Mouse (Mus musculus) CH12.LX (cell line): ENCODE measurements around the gene Ppp1r35. TPM values are rescaled to one million over a fixed set of nuclear protein-coding genes. Genes with fewer than 3 reads are reported as not detected.

ENCODE experiments used
- DNase-seq: peaks from one replicate; pipeline ENCODE4 v3.0.0-alpha.2; 2013; ENCODE audit errors: extremely low read depth
- H3K27ac ChIP-seq: 2 replicates; pipeline ENCODE4 v1.5.1; 2012; ENCODE audit warnings: low read depth, mild to moderate bottlenecking, control low read depth, moderate library complexity; ENCODE audit not compliant: insufficient read depth
- H3K27me3 ChIP-seq: replicated peaks from 2 replicates; pipeline ENCODE3; 2012; ENCODE audit warnings: inconsistent platforms
- H3K36me3 ChIP-seq, 2 experiments: replicated peaks in 1 of 2; 2 replicates each; pipeline versions ENCODE3 to v1.6.1; 2012; ENCODE audit warnings: inconsistent platforms in 1 of 2, low read length in 1 of 2, mild to moderate bottlenecking in 1 of 2, mixed read lengths in 1 of 2, moderate library complexity in 1 of 2; ENCODE audit not compliant: control insufficient read depth in 1 of 2, insufficient read depth in 1 of 2
- H3K4me1 ChIP-seq, 2 experiments: 2 replicates each; pipeline ENCODE4 v1.6.1; 2012; ENCODE audit warnings: inconsistent platforms in 1 of 2, moderate library complexity in 1 of 2; ENCODE audit not compliant: insufficient read depth in 2 of 2, control insufficient read depth in 1 of 2
- H3K4me2 ChIP-seq: 2 replicates; pipeline ENCODE4 v1.6.1; 2012; ENCODE audit warnings: low read depth, mild to moderate bottlenecking, control low read depth; ENCODE audit not compliant: poor library complexity, insufficient read depth, severe bottlenecking
- H3K4me3 ChIP-seq, 3 experiments: fragments of 150-350 bp in 1 of 3; sonication (generic) in 1 of 3; replicated peaks in 1 of 3; 2 replicates each; pipeline versions ENCODE3 to v1.5.1; 2011 to 2012; ENCODE audit warnings: low read depth in 2 of 3, low read length in 2 of 3, mild to moderate bottlenecking in 2 of 3, moderate library complexity in 2 of 3, control low read depth in 1 of 3, improper control_type of control experiment in 1 of 3, inconsistent platforms in 1 of 3, mixed read lengths in 1 of 3; ENCODE audit not compliant: poor library complexity in 1 of 3
- H3K79me2 ChIP-seq: replicated peaks from 2 replicates; pipeline ENCODE4 v1.6.1; 2012; ENCODE audit warnings: mild to moderate bottlenecking, moderate library complexity; ENCODE audit not compliant: control insufficient read depth, poor library complexity, insufficient read depth, severe bottlenecking; ENCODE audit errors: extremely low read depth
- H3K9ac ChIP-seq: 2 replicates; pipeline ENCODE4 v1.6.1; 2012; ENCODE audit warnings: low read depth, mild to moderate bottlenecking, control low read depth, moderate library complexity; ENCODE audit not compliant: insufficient read depth
- H3K9me3 ChIP-seq: replicated peaks from 2 replicates; pipeline ENCODE3; 2012; ENCODE audit warnings: low read length, inconsistent platforms, mixed read lengths
- BHLHE40 ChIP-seq: IDR thresholded peaks from 2 replicates; pipeline ENCODE4 v1.6.1; 2011; ENCODE audit warnings: mild to moderate bottlenecking, low read depth, low read length, improper control_type of control experiment
- CHD2 ChIP-seq: IDR thresholded peaks from 2 replicates; pipeline ENCODE4 v1.6.1; 2011; ENCODE audit warnings: low read length, improper control_type of control experiment
- CTCF ChIP-seq, 2 experiments: IDR thresholded peaks in 1 of 2; conservative IDR thresholded peaks in 1 of 2; 2 replicates each; pipeline ENCODE4 v1.5.1; 2011 to 2012; ENCODE audit warnings: low read depth in 2 of 2, low read length in 2 of 2, improper control_type of control experiment in 1 of 2, inconsistent platforms in 1 of 2, mild to moderate bottlenecking in 1 of 2, moderate library complexity in 1 of 2
- ELF1 ChIP-seq: IDR thresholded peaks from 2 replicates; pipeline ENCODE4 v1.6.1; 2014; ENCODE audit warnings: low read depth, mild to moderate bottlenecking, inconsistent platforms, low read length, improper control_type of control experiment
- GABPA ChIP-seq: IDR thresholded peaks from 2 replicates; pipeline ENCODE4 v1.6.1; 2012; ENCODE audit warnings: low read depth, low read length, improper control_type of control experiment, inconsistent platforms; ENCODE audit not compliant: insufficient replicate concordance
- HCFC1 ChIP-seq: IDR thresholded peaks from 2 replicates; pipeline ENCODE4 v1.6.1; 2012; ENCODE audit warnings: low read depth, mild to moderate bottlenecking, inconsistent platforms, low read length, improper control_type of control experiment
- JUND ChIP-seq: conservative IDR thresholded peaks from 2 replicates; pipeline ENCODE4 v1.6.1; 2011; ENCODE audit warnings: low read depth, low read length, improper control_type of control experiment
- MAZ ChIP-seq: IDR thresholded peaks from 2 replicates; pipeline ENCODE4 v1.6.1; 2012; ENCODE audit warnings: low read depth, mild to moderate bottlenecking, inconsistent platforms, low read length, improper control_type of control experiment, moderate library complexity
- MEF2A ChIP-seq: IDR thresholded peaks from 2 replicates; pipeline ENCODE4 v1.6.1; 2014; ENCODE audit warnings: low read depth, mild to moderate bottlenecking, inconsistent platforms, low read length, improper control_type of control experiment, borderline replicate concordance
- PAX5 ChIP-seq: IDR thresholded peaks from 2 replicates; pipeline ENCODE4 v1.6.1; 2012; ENCODE audit warnings: low read length, inconsistent platforms, mixed read lengths
- POLR2AphosphoS2 ChIP-seq: IDR thresholded peaks from 2 replicates; pipeline ENCODE4 v1.6.1; 2011; ENCODE audit warnings: low read depth, low read length, improper control_type of control experiment
- RAD21 ChIP-seq: IDR thresholded peaks from 2 replicates; pipeline ENCODE4 v1.6.1; 2011; ENCODE audit warnings: low read depth, mild to moderate bottlenecking, low read length, improper control_type of control experiment, moderate library complexity
- SMC3 ChIP-seq: IDR thresholded peaks from 2 replicates; pipeline ENCODE4 v1.6.1; 2011; ENCODE audit warnings: low read depth, low read length, improper control_type of control experiment
- ZC3H11A ChIP-seq: IDR thresholded peaks from 2 replicates; pipeline ENCODE4 v1.6.1; 2012; ENCODE audit warnings: low read depth, mild to moderate bottlenecking, inconsistent platforms, low read length, improper control_type of control experiment
- ZKSCAN1 ChIP-seq: IDR thresholded peaks from 2 replicates; pipeline ENCODE4 v1.6.1; 2012; ENCODE audit warnings: low read depth, inconsistent platforms, low read length, improper control_type of control experiment, borderline replicate concordance
- dilution Hi-C: fragments of 300-500 bp; cut with MboI; formaldehyde crosslinking; loops from 2 replicates; pipeline ENCODE4 v1.14.3; 2020; ENCODE audit warnings: low sequenced_read_pairs; ENCODE audit not compliant: extremely low pct_unique_long_range_greater_than_20kb, extremely low pct_ligation_motif_present
- in situ Hi-C: fragments of 300-500 bp; cut with MboI; formaldehyde crosslinking; loops from 3 replicates; pipeline ENCODE4 v1.14.3; 2019; ENCODE audit warnings: low sequenced_read_pairs, low pct_ligation_motif_present, low pct_unique_long_range_greater_than_20kb, mixed read lengths
- polyA plus RNA-seq: library from polyadenylated mRNA; unstranded; fragments of >175 nt; gene quantifications from 2 replicates; pipeline ENCODE4 v1.2.1, GENCODE M21; 2012; ENCODE audit warnings: low read depth; ENCODE audit not compliant: insufficient read length
- total RNA-seq, 2 experiments: library from RNA; depleted of rRNA; stranded (reverse); fragments of 300-350 nt in 1 of 2; fragments of >200 nt in 1 of 2; gene quantifications; 2 replicates each; pipeline ENCODE4 v1.2.3; 2012 to 2014

Ppp1r35 gene
- total and polyA plus RNA-seq, 3 experiments = 17.3 to 34.6 (median 23.3) TPM

- Histone ChIP-seq H3K4me3 (no peak overlapping the region), H3K9ac (no peak overlapping the region), H3K79me2 (0 out of 2 replicates have a peak, but pooled peaks cover 1% of the 10 kb centered on the region), H3K4me1 (peaks cover 3 to 35% of the 10 kb centered on the region in 2 experiments; a peak in 3 of 4 replicates), H3K27ac (no peak overlapping the region), H3K36me3 (peaks cover 71 to 92% of the 10 kb centered on the region in 2 experiments), H3K9me3 (no peaks in the 10 kb centered on the region), H3K27me3 (no peaks in the 10 kb centered on the region), H3K4me2 (no peak overlapping the region)
- TF ChIP-seq PAX5 (no peak), ZC3H11A (no peak)
- dilution Hi-C loops = no loop called here
- in situ Hi-C loops = loop anchor here (25.0 kb wide), 1 partner anchor 244 kb away; the partner anchor contains the start of genes Gigyf1 and Pop7
- DNase-seq = no peak
Measured at GRCm38 (mm10) chr5:137756106-137756505, 22.5 kb upstream of the Ppp1r35 start.

GRCm38 (mm10) chr5:137756882-137757661, 21.6 kb upstream of the Ppp1r35 start:
- Histone ChIP-seq H3K79me2 (0 out of 2 replicates have a peak, but pooled peaks cover 1% of the 10 kb centered on the region), H3K4me1 (peaks cover 3 to 29% of the 10 kb centered on the region in 2 experiments; a peak in 3 of 4 replicates), H3K36me3 (peaks cover 62 to 83% of the 10 kb centered on the region in 2 experiments)
- in situ Hi-C loops = loop anchor here (25.0 kb wide), 1 partner anchor 245 kb away; the partner anchor contains the start of genes Gigyf1 and Pop7
- dilution Hi-C loops = no loop called here
- TF ChIP-seq HCFC1 (no peak), SMC3 (peak; percentile 93), CTCF (conservative IDR thresholded peaks at IDR 0.05 in 1 of 2, IDR thresholded peaks at IDR 0.05 in 1 of 2; ENCODE audit: low read depth in 2 of 2, low read length in 2 of 2) (peak; percentile 95 to 96), MEF2A (0 out of 2 replicates have a peak, but pooled peaks have one; percentile 13), RAD21 (peak; percentile 97), POLR2AphosphoS2 (no peak), ZC3H11A (peak; percentile 70), PAX5 (no peak), MAZ (0 out of 2 replicates have a peak, but pooled peaks have one; percentile 44), BHLHE40 (peak; percentile 16; the same call in 1 of the 2 replicates)
- TF ChIP-seq, all 38 proteins: peak for 7
- DNase-seq = peak; percentile 80
- Histone ChIP-seq H3K4me2 (no peak overlapping the region), H3K4me3 (no peak overlapping the region), H3K9ac (no peak overlapping the region), H3K9me3 (no peaks in the 10 kb centered on the region), H3K27ac (no peak overlapping the region), H3K27me3 (no peaks in the 10 kb centered on the region)

- Histone ChIP-seq H3K4me2 (no peak overlapping the region), H3K4me1 (peaks cover 3 to 29% of the 10 kb centered on the region in 2 experiments; a peak in 3 of 4 replicates), H3K27ac (no peak overlapping the region), H3K9me3 (no peaks in the 10 kb centered on the region), H3K9ac (no peak overlapping the region), H3K4me3 (no peak overlapping the region), H3K27me3 (no peaks in the 10 kb centered on the region), H3K36me3 (peaks cover 55 to 79% of the 10 kb centered on the region in 2 experiments), H3K79me2 (0 out of 2 replicates have a peak, but pooled peaks cover 1% of the 10 kb centered on the region)
- in situ Hi-C loops = loop anchor here (25.0 kb wide), 1 partner anchor 246 kb away; the partner anchor contains the start of genes Gigyf1 and Pop7
- no peak for TF ChIP-seq ZKSCAN1
- TF ChIP-seq CHD2 = no peak
- no peak for TF ChIP-seq JUND
- TF ChIP-seq GABPA = no peak
- no peak for TF ChIP-seq ELF1
- dilution Hi-C loops = no loop called here
- DNase-seq = no peak
Measured at GRCm38 (mm10) chr5:137757887-137758286, 20.8 kb upstream of the Ppp1r35 start.
